Mouse (Mus musculus) hindbrain, embryonic 16.5 days (tissue): Measurements from ENCODE around the gene Ddb2. TPM values are rescaled to one million over a fixed set of nuclear protein-coding genes. Genes with fewer than 3 reads are reported as not detected.

Experiments
- ATAC-seq: fragments of 200-750 bp; cut with Nextera tagmentation; 2 replicates; pipeline ENCODE4 v1.8.0; 2017; ENCODE audit warnings: moderate TSS enrichment, moderate library complexity
- H3K27ac ChIP-seq: fragments of 300-500 bp; sonication (generic); 2 replicates; pipeline ENCODE4 v1.5.1; 2014; ENCODE audit warnings: low read depth, mild to moderate bottlenecking, control low read depth, low read length, moderate library complexity
- H3K27me3 ChIP-seq: fragments of 300-500 bp; sonication (generic); replicated peaks from 2 replicates; pipeline ENCODE4 v1.6.1; 2014; ENCODE audit warnings: low read length; ENCODE audit not compliant: control insufficient read depth, insufficient read depth
- H3K36me3 ChIP-seq: fragments of 300-500 bp; sonication (generic); 2 replicates; pipeline ENCODE4 v1.6.1; 2014; ENCODE audit warnings: mild to moderate bottlenecking, low read length, moderate library complexity, mixed read lengths; ENCODE audit not compliant: control insufficient read depth, insufficient read depth
- H3K4me1 ChIP-seq: fragments of 300-500 bp; sonication (generic); 2 replicates; pipeline ENCODE4 v1.6.1; 2014; ENCODE audit warnings: low read depth, low read length; ENCODE audit not compliant: control insufficient read depth, insufficient read depth
- H3K4me2 ChIP-seq: fragments of 300-500 bp; sonication (generic); 2 replicates; pipeline ENCODE4 v1.6.1; 2014; ENCODE audit warnings: mild to moderate bottlenecking, low read length, control low read depth, moderate library complexity
- H3K4me3 ChIP-seq: fragments of 300-500 bp; sonication (generic); 2 replicates; pipeline ENCODE4 v1.5.1; 2014; ENCODE audit warnings: mild to moderate bottlenecking, low read length, control low read depth, moderate library complexity
- H3K9ac ChIP-seq: fragments of 300-500 bp; sonication (generic); 2 replicates; pipeline ENCODE4 v1.6.1; 2014; ENCODE audit warnings: low read depth, mild to moderate bottlenecking, control low read depth, low read length, moderate library complexity
- H3K9me3 ChIP-seq: fragments of 300-500 bp; sonication (generic); 2 replicates; pipeline ENCODE4 v1.6.1; 2014; ENCODE audit warnings: mild to moderate bottlenecking, low read length, moderate library complexity; ENCODE audit not compliant: control insufficient read depth
- WGBS: fragments of 180-500 bp; shearing (Covaris S2); extraction: QIAGEN DNeasy Blood & Tissue Kit; methylation state at CpG from one replicate; pipeline ENCODE4 v1.1.7; 2014; 5-methylcytosine and 5-hydroxymethylcytosine counted together
- polyA plus RNA-seq: library from polyadenylated mRNA; unstranded; fragments of >200 nt; fragmentation: Nextera tagmentation; extraction: Ambion mirVana; gene quantifications from 2 replicates; pipeline ENCODE4 v1.2.1, GENCODE M21; 2015

The Ddb2 gene
- polyA plus RNA-seq, 1 experiment from 2014 or later = 16.1 TPM

DNA sequence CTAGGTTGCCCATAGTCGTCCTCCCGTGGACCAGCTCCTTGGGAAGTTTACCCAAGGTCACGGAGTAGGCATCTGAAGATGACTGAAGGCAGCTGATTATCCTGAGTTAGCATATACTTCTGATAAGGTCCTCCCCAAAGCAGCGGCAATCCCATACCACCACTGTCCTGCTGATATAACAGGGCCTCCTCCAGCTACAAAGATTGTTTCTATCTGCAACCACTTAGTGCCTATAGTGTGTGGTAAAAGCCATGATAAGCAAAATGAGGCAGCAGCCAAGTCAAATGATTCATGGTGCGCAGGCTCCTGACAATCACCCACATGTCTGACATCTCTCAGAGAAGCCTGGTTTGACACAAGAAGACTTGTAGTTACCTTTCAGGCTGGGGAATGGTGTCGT, 71.8 kb downstream of the Ddb2 start:
- WGBS = 89% methylated on average over 6 of the region's 6 CpGs
- Histone ChIP-seq H3K4me2 (no peak overlapping the region), H3K9me3 (no peaks in the 10 kb centered on the region), H3K27ac (no peak overlapping the region), H3K4me1 (no peaks in the 10 kb centered on the region), H3K27me3 (no peaks in the 10 kb centered on the region), H3K36me3 (peaks cover 45% of the 10 kb centered on the region), H3K4me3 (no peak overlapping the region), H3K9ac (no peak overlapping the region)
- no peak for ATAC-seq

DNA sequence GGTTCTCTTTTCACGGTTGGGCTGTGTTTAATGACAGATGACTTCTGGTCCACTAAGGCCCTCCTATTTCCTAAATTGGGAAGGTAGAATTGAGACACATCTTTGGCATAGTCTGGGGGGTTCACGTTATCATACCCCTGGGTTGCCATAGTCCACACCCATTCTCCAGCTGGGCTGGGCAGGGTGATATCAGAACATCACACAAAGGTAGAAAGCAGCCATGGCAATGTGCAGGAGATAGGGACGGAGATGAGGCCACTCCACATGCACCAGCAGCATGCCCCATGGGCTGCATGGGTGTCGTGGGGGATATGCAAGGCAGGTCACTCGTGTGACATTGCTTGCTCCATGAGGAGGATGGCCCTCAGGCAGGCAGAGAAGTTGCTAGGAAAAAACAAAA, 73.2 kb downstream of the Ddb2 start:
- WGBS = 90% methylated on average over 5 of the region's 5 CpGs
- H3K9ac ChIP-seq = no peak overlapping the region

DNA sequence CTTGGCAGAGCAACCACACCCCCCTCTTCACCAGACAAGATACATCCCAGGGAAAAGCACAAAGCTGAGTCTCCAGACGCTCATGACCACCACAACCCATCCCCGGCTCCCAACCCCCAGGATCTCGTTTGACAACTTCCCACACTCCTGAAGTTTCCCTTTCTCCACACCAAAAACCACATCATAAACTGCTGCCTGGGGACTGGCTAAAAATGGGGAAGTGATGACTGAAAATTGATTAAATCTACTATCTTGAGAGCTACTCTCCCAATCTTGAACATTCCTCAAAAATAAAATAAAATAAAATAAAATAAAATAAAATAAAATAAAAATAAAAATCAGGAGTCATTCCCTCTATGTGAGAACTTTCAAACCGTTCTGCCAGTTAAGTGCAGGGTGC, 73.8 kb downstream of the Ddb2 start:
- Histone ChIP-seq H3K27ac (no peak overlapping the region), H3K4me1 (no peaks in the 10 kb centered on the region), H3K9ac (no peak overlapping the region), H3K4me2 (no peak overlapping the region), H3K9me3 (no peaks in the 10 kb centered on the region), H3K27me3 (no peaks in the 10 kb centered on the region), H3K36me3 (peaks cover 52% of the 10 kb centered on the region), H3K4me3 (no peak overlapping the region)
- WGBS = 88% methylated on average over 4 of the region's 4 CpGs
- no peak for ATAC-seq

More for the DNA sequence above, 73.2 kb downstream of the Ddb2 start:
- no peaks in the 10 kb centered on the region for H3K9me3 ChIP-seq
- ATAC-seq = no peak
- no peak overlapping the region for H3K4me2 ChIP-seq
- no peaks in the 10 kb centered on the region for H3K4me1 ChIP-seq
- H3K27ac ChIP-seq = no peak overlapping the region
- no peak overlapping the region for H3K4me3 ChIP-seq
- H3K27me3 ChIP-seq = no peaks in the 10 kb centered on the region
- H3K36me3 ChIP-seq = peaks cover 49% of the 10 kb centered on the region

Other genes with a start within 250 kb of the Ddb2 start
- 1.1 and 2.1 TPM in 2 replicates for gene Rapsn, start 201.4 kb downstream of the Ddb2 start, polyA plus RNA-seq
- 229 and 270 TPM in 2 replicates for gene Psmc3, start 183.0 kb downstream of the Ddb2 start, polyA plus RNA-seq
- gene Slc39a13, start 166.6 kb downstream of the Ddb2 start, polyA plus RNA-seq = 30.1 and 35.8 TPM in 2 replicates
- 3.4 and 4.2 TPM in 2 replicates for gene Spi1, start 154.6 kb downstream of the Ddb2 start, polyA plus RNA-seq
- gene Mybpc3, start 118.8 kb downstream of the Ddb2 start, polyA plus RNA-seq = 0.04 and 0.05 TPM in 2 replicates
- gene Madd, start 53.1 kb downstream of the Ddb2 start, polyA plus RNA-seq = 49.9 and 56.3 TPM in 2 replicates
- gene Nr1h3, start 34.1 kb downstream of the Ddb2 start, polyA plus RNA-seq = 2.6 and 3.1 TPM in 2 replicates
- gene Acp2, start 34.1 kb downstream of the Ddb2 start, polyA plus RNA-seq = 38.6 and 43.2 TPM in 2 replicates
- gene Pacsin3, start 19.0 kb upstream of the Ddb2 start, polyA plus RNA-seq = 21.8 and 24.5 TPM in 2 replicates
- gene Arfgap2, start 28.0 kb upstream of the Ddb2 start, polyA plus RNA-seq = 61.2 and 67.7 TPM in 2 replicates
- 161 and 163 TPM in 2 replicates for gene 1110051M20Rik, start 207.7 kb upstream of the Ddb2 start, polyA plus RNA-seq
- 4.5 and 5.3 TPM in 2 replicates for gene Lrp4, start 220.5 kb upstream of the Ddb2 start, polyA plus RNA-seq